Mouse (Mus musculus) embryonic facial prominence, embryonic 14.5 days (tissue): Measurements from ENCODE around the gene Ap4m1. TPM values are rescaled to one million over a fixed set of nuclear protein-coding genes. Genes with fewer than 3 reads are reported as not detected.

ENCODE experiments used
- ATAC-seq: fragments of 200-750 bp; cut with Nextera tagmentation; 2 replicates; pipeline ENCODE4 v1.8.0; 2017; ENCODE audit warnings: low read depth, moderate number of reproducible peaks, moderate TSS enrichment
- DNase-seq: peaks from one replicate; pipeline ENCODE4 v3.0.0-alpha.2; 2015; ENCODE audit warnings: low spot score
- H3K27ac ChIP-seq: fragments of 300-500 bp; sonication (generic); replicated peaks from 2 replicates; pipeline ENCODE4 v1.5.1; 2014; ENCODE audit warnings: low read depth, mild to moderate bottlenecking, low read length, moderate library complexity
- H3K27me3 ChIP-seq: fragments of 300-500 bp; sonication (generic); replicated peaks from 2 replicates; pipeline ENCODE4 v1.6.1; 2014; ENCODE audit warnings: low read length; ENCODE audit not compliant: control insufficient read depth, insufficient read depth
- H3K36me3 ChIP-seq: fragments of 300-500 bp; sonication (generic); 2 replicates; pipeline ENCODE4 v1.6.1; 2014; ENCODE audit warnings: low read length, mixed read lengths; ENCODE audit not compliant: control insufficient read depth, insufficient read depth
- H3K4me1 ChIP-seq: fragments of 300-500 bp; sonication (generic); 2 replicates; pipeline ENCODE4 v1.6.1; 2014; ENCODE audit warnings: antibody characterized with exemption, low read length; ENCODE audit not compliant: control insufficient read depth, insufficient read depth
- H3K4me2 ChIP-seq: fragments of 300-500 bp; sonication (generic); 2 replicates; pipeline ENCODE4 v1.6.1; 2014; ENCODE audit warnings: low read depth, mild to moderate bottlenecking, low read length, moderate library complexity, mixed read lengths
- H3K4me3 ChIP-seq: fragments of 300-500 bp; sonication (generic); 2 replicates; pipeline ENCODE4 v1.5.1; 2014; ENCODE audit warnings: low read depth, mild to moderate bottlenecking, low read length
- H3K9ac ChIP-seq: fragments of 300-500 bp; sonication (generic); 2 replicates; pipeline ENCODE4 v1.6.1; 2014; ENCODE audit warnings: low read depth, mild to moderate bottlenecking, low read length, moderate library complexity, mixed read lengths
- H3K9me3 ChIP-seq: fragments of 300-500 bp; sonication (generic); 2 replicates; pipeline ENCODE4 v1.6.1; 2016; ENCODE audit warnings: low read length; ENCODE audit not compliant: control insufficient read depth
- WGBS: fragments of 180-500 bp; shearing (Covaris S2); extraction: QIAGEN DNeasy Blood & Tissue Kit; methylation state at CpG from one replicate; pipeline ENCODE4 v1.1.7; 2014; 5-methylcytosine and 5-hydroxymethylcytosine counted together
- polyA plus RNA-seq: library from polyadenylated mRNA; unstranded; fragments of >200 nt; fragmentation: Nextera tagmentation; extraction: Ambion mirVana; gene quantifications from 2 replicates; pipeline ENCODE4 v1.2.1, GENCODE M21; 2014

Gene Ap4m1
- polyA plus RNA-seq, 1 experiment from 2014 or later = 17.5 TPM

- peak; percentile 98 for DNase-seq
- ATAC-seq = peak; percentile 97
- 1% methylated on average over 39 of the region's 42 CpGs for WGBS
Observed at GRCm38 (mm10) chr5:138160842-138161665, 10.7 kb upstream of the Ap4m1 start, which contains the start of gene Cops6. Cops6 (plus strand) TSS chr5:138161071.

GRCm38 (mm10) chr5:138163046-138163445 is 8.8 kb upstream of the Ap4m1 start:
- ATAC-seq (no peak), DNase-seq (no peak)
- Histone ChIP-seq H3K27me3 (no peaks in the 10 kb centered on the region), H3K4me2 (no peak overlapping the region), H3K27ac (no peak overlapping the region), H3K4me3 (no peak overlapping the region), H3K9ac (no peak overlapping the region), H3K36me3 (peaks cover 55% of the 10 kb centered on the region), H3K9me3 (no peaks in the 10 kb centered on the region), H3K4me1 (peaks cover 12% of the 10 kb centered on the region)
- 79% methylated on average over 6 of the region's 6 CpGs for WGBS

More at GRCm38 (mm10) chr5:138160842-138161665, 10.7 kb upstream of the Ap4m1 start, which contains the start of gene Cops6:
- Histone ChIP-seq H3K4me3 (peak within 1 kb of the TSS; percentile 88), H3K27ac (peak within 1 kb of the TSS; percentile 80), H3K27me3 (no peaks in the 10 kb centered on the region), H3K36me3 (peaks cover 35% of the 10 kb centered on the region), H3K4me2 (peak within 1 kb of the TSS; percentile 84), H3K9me3 (no peaks in the 10 kb centered on the region), H3K9ac (peak within 1 kb of the TSS; percentile 90), H3K4me1 (peaks cover 12% of the 10 kb centered on the region)

- no peak overlapping the region for H3K9ac ChIP-seq
Observed at GRCm38 (mm10) chr5:138163610-138164009, 8.2 kb upstream of the Ap4m1 start.

GRCm38 (mm10) chr5:138165594-138165993 is 6.2 kb upstream of the Ap4m1 start:
- no peaks in the 10 kb centered on the region for H3K9me3 ChIP-seq
- no peak for ATAC-seq
- 80% methylated on average over 8 of the region's 8 CpGs for WGBS
- H3K4me1 ChIP-seq = peaks cover 16% of the 10 kb centered on the region
- H3K4me2 ChIP-seq = no peak overlapping the region
- no peak overlapping the region for H3K9ac ChIP-seq
- no peak for DNase-seq
- no peaks in the 10 kb centered on the region for H3K27me3 ChIP-seq
- peaks cover 74% of the 10 kb centered on the region for H3K36me3 ChIP-seq
- H3K27ac ChIP-seq = no peak overlapping the region
- H3K4me3 ChIP-seq = no peak overlapping the region

More at GRCm38 (mm10) chr5:138163610-138164009, 8.2 kb upstream of the Ap4m1 start:
- no peak for ATAC-seq
- H3K4me3 ChIP-seq = no peak overlapping the region
- H3K9me3 ChIP-seq = no peaks in the 10 kb centered on the region
- peaks cover 12% of the 10 kb centered on the region for H3K4me1 ChIP-seq
- 73% methylated on average over 10 of the region's 10 CpGs for WGBS
- H3K4me2 ChIP-seq = no peak overlapping the region
- no peak for DNase-seq
- no peak overlapping the region for H3K27ac ChIP-seq
- H3K36me3 ChIP-seq = peaks cover 61% of the 10 kb centered on the region
- no peaks in the 10 kb centered on the region for H3K27me3 ChIP-seq

GRCm38 (mm10) chr5:138170936-138171561 is 753 bp upstream of the Ap4m1 start:
- Histone ChIP-seq H3K9ac (peak overlapping the region; percentile 84), H3K9me3 (no peaks in the 10 kb centered on the region), H3K4me3 (peak overlapping the region; percentile 72), H3K36me3 (peaks cover 64% of the 10 kb centered on the region), H3K27ac (peak overlapping the region; percentile 93), H3K4me2 (peak overlapping the region; percentile 86), H3K27me3 (no peaks in the 10 kb centered on the region), H3K4me1 (peaks cover 15% of the 10 kb centered on the region)
- ATAC-seq (peak; percentile 83), DNase-seq (peak; percentile 98)
- under 1% methylated on average over 35 of the region's 47 CpGs for WGBS

- Histone ChIP-seq H3K9me3 (no peaks in the 10 kb centered on the region), H3K27me3 (no peaks in the 10 kb centered on the region), H3K27ac (no peak overlapping the region), H3K36me3 (peaks cover 63% of the 10 kb centered on the region), H3K9ac (no peak overlapping the region), H3K4me1 (peaks cover 15% of the 10 kb centered on the region), H3K4me2 (peak overlapping the region; percentile 86), H3K4me3 (peak overlapping the region; percentile 72; the same call in 1 of the 2 replicates)
- DNase-seq (peak; percentile 25), ATAC-seq (no peak)
- WGBS = 76% methylated on average over 3 of the region's 3 CpGs
Observed at GRCm38 (mm10) chr5:138173217-138173616, 1.4 kb downstream of the Ap4m1 start.

- H3K4me1 ChIP-seq = peaks cover 5% of the 10 kb centered on the region; the same call in 1 of the 2 replicates
- peaks cover 48% of the 10 kb centered on the region for H3K36me3 ChIP-seq
- no peaks in the 10 kb centered on the region for H3K9me3 ChIP-seq
- WGBS = under 1% methylated on average over 31 of the region's 31 CpGs
- peak within 1 kb of the TSS; percentile 87 for H3K4me3 ChIP-seq
- ATAC-seq (peak; percentile 91), DNase-seq (peak; percentile 94)
- H3K27ac ChIP-seq = peak within 1 kb of the TSS; percentile 78
- peak within 1 kb of the TSS; percentile 85 for H3K4me2 ChIP-seq
- peak within 1 kb of the TSS; percentile 73 for H3K9ac ChIP-seq
- H3K27me3 ChIP-seq = no peaks in the 10 kb centered on the region
Observed at GRCm38 (mm10) chr5:138186950-138187638, 15.3 kb downstream of the Ap4m1 start, which contains the start of the genes Taf6 and Cnpy4. Taf6 (minus strand) TSS chr5:138187451. Cnpy4 (plus strand) TSS chr5:138187485.

GRCm38 (mm10) chr5:138187661-138188306 is 16.0 kb downstream of the Ap4m1 start:
- 0% methylated on average over 10 of the region's 10 CpGs for WGBS
- DNase-seq (peak; percentile 95), ATAC-seq (peak; percentile 92)
- Histone ChIP-seq H3K36me3 (peaks cover 48% of the 10 kb centered on the region), H3K4me3 (peak overlapping the region; percentile 87), H3K27ac (peak overlapping the region; percentile 78), H3K4me1 (peaks cover 5% of the 10 kb centered on the region; the same call in 1 of the 2 replicates), H3K27me3 (no peaks in the 10 kb centered on the region), H3K9me3 (no peaks in the 10 kb centered on the region), H3K4me2 (peak overlapping the region; percentile 85), H3K9ac (peak overlapping the region; percentile 73)
